8 mouse cellular contexts compared by ENCODE assay signal in genomic region chr13:37452022-37452941, GRCm38 (mm10).
A peak's percentile ranks its signal among the peaks of the same experiment; 100 is the strongest.
DNase-seq lines count a peak whose midpoint lies in the region; ATAC-seq and TF ChIP-seq lines count a peak whose summit lies in the region.

No protein-coding gene starts in this region.

- H3K27me3 ChIP-seq in E14TG2a.4 (ENCODE audit: insufficient read depth, low read length): no peaks in the 10 kb centered on the region
- H3K27me3 ChIP-seq in forebrain, embryonic 16.5 days (replicated peaks; ENCODE audit: control insufficient read depth, insufficient read depth, low read length): no peaks in the 10 kb centered on the region
- peaks cover 16% of the 10 kb centered on the region for H3K27me3 ChIP-seq in hindbrain, embryonic 10.5 days (ENCODE audit: insufficient read depth, poor library complexity, severe bottlenecking)

- ATAC-seq in forebrain, embryonic 16.5 days: peak; percentile 44

- WGBS in forebrain, embryonic 16.5 days: 5% methylated on average over 22 of the region's 22 CpGs
- WGBS in hindbrain, embryonic 10.5 days: 5% methylated on average over 22 of the region's 22 CpGs

- H3K4me1 ChIP-seq in E14TG2a.4 (replicated peaks; ENCODE audit: low read depth, low read length): peaks cover 66% of the 10 kb centered on the region
- H3K4me1 ChIP-seq in forebrain, embryonic 16.5 days (replicated peaks; ENCODE audit: control insufficient read depth, insufficient read depth, low read length): peaks cover 25% of the 10 kb centered on the region
- H3K4me1 ChIP-seq in hindbrain, embryonic 10.5 days (replicated peaks): peaks cover 39% of the 10 kb centered on the region

- peak overlapping the region; percentile 31; the same call in 1 of the 2 replicates for H3K9ac ChIP-seq in forebrain, embryonic 16.5 days (replicated peaks; ENCODE audit: low read depth, low read length)

- H3K9me3 ChIP-seq in E14TG2a.4 (ENCODE audit: low read length): peaks cover 9% of the 10 kb centered on the region
- H3K9me3 ChIP-seq in forebrain, embryonic 16.5 days (ENCODE audit: control insufficient read depth, low read length): no peaks in the 10 kb centered on the region
- H3K9me3 ChIP-seq in hindbrain, embryonic 10.5 days: peaks cover 5% of the 10 kb centered on the region

- TF ChIP-seq CTCF in E14TG2a.4 (conservative IDR thresholded peaks at IDR 0.05; ENCODE audit: low read length): no peak

- peak; percentile 31 for DNase-seq in adrenal gland, postnatal 25 days
- DNase-seq in hindbrain, embryonic 10.5 days (ENCODE audit: low spot score): peak; percentile 45
- peak; percentile 53 for DNase-seq in layer of hippocampus, adult 9-11 months
- peak; percentile 70 for DNase-seq in lung, postnatal 14 days
- DNase-seq in ovary, postnatal 36 days (ENCODE audit: low spot score): peak; percentile 60
- DNase-seq in urinary bladder, postnatal 14 days (ENCODE audit: low spot score): peak; percentile 80

- no peak overlapping the region for H3K27ac ChIP-seq in forebrain, embryonic 16.5 days (ENCODE audit: low read length)
- peak overlapping the region; percentile 66 for H3K27ac ChIP-seq in hindbrain, embryonic 10.5 days

- H3K4me2 ChIP-seq in forebrain, embryonic 16.5 days (ENCODE audit: low read length): peak overlapping the region; percentile 50

- H3K36me3 ChIP-seq in E14TG2a.4 (ENCODE audit: insufficient read depth, low read length): no peaks in the 10 kb centered on the region
- H3K36me3 ChIP-seq in forebrain, embryonic 16.5 days (ENCODE audit: control insufficient read depth, insufficient read depth): no peaks in the 10 kb centered on the region
- no peaks in the 10 kb centered on the region for H3K36me3 ChIP-seq in hindbrain, embryonic 10.5 days

- peak overlapping the region; percentile 76 for H3K4me3 ChIP-seq in E14TG2a.4 (replicated peaks; ENCODE audit: low read length)
- peak overlapping the region; percentile 26 for H3K4me3 ChIP-seq in forebrain, embryonic 16.5 days (replicated peaks; ENCODE audit: low read length)
- H3K4me3 ChIP-seq in hindbrain, embryonic 10.5 days: peak overlapping the region; percentile 43

Comparison
In these comparisons a context has a peak if more than half of its experiments do, and no peak if none do; other contexts are left out.
1. H3K4me3 ChIP-seq: peak in every context shown above with its lines; median percentile 76 in E14TG2a.4; 43 in hindbrain, embryonic 10.5 days; 26 in forebrain, embryonic 16.5 days.